Mouse (Mus musculus) liver, adult 2 months (tissue): ENCODE measurements around the gene Cdk1.

Source experiments
- CTCF ChIP-seq: fragments of 200-500 bp; IDR thresholded peaks from 2 replicates; pipeline ENCODE4 v1.5.1; 2011; ENCODE audit warnings: low read depth, low read length, control low read depth
- POLR2A ChIP-seq: fragments of 200-500 bp; IDR thresholded peaks from 2 replicates; pipeline ENCODE4 v1.6.1; 2011; ENCODE audit warnings: low read length, control low read depth; ENCODE audit not compliant: insufficient read depth; ENCODE audit errors: extremely low read depth

- TF ChIP-seq POLR2A (no peak), CTCF (no peak)
Observed at GRCm38 (mm10) chr10:69348206-69348605, 4.5 kb downstream of the Cdk1 start.
